Mouse (Mus musculus) liver, embryonic 14.5 days (tissue): ENCODE measurements around the gene Ypel4. TPM values are rescaled to one million over a fixed set of nuclear protein-coding genes. Genes with fewer than 3 reads are reported as not detected.
A peak's percentile ranks its signal among the peaks of the same experiment; 100 is the strongest.

Experiments
- ATAC-seq: fragments of 200-750 bp; cut with Nextera tagmentation; 2 replicates; pipeline ENCODE4 v1.8.0; 2017; ENCODE audit warnings: moderate number of reproducible peaks, mild to moderate bottlenecking, moderate library complexity; ENCODE audit not compliant: insufficient read depth
- DNase-seq, 3 experiments: peaks; one replicate each; pipeline ENCODE4 v3.0.0-alpha.2; 2012 to 2013; ENCODE audit warnings: low read depth in 3 of 3, low spot score in 3 of 3
- H3K27ac ChIP-seq: fragments of 300-500 bp; sonication (generic); 2 replicates; pipeline ENCODE4 v1.5.1; 2014; ENCODE audit warnings: moderate library complexity, mild to moderate bottlenecking, control low read depth, inconsistent platforms
- H3K27me3 ChIP-seq: fragments of 300-500 bp; sonication (generic); 2 replicates; pipeline ENCODE4 v1.6.1; 2014; ENCODE audit warnings: mild to moderate bottlenecking, low read length, moderate library complexity; ENCODE audit not compliant: control insufficient read depth, insufficient read depth
- H3K36me3 ChIP-seq: fragments of 300-500 bp; sonication (generic); replicated peaks from 2 replicates; pipeline ENCODE4 v1.6.1; 2014; ENCODE audit warnings: low read depth; ENCODE audit not compliant: control insufficient read depth, insufficient read depth
- H3K4me1 ChIP-seq, 2 experiments: fragments of 200-500 bp in 1 of 2; fragments of 300-500 bp in 1 of 2; sonication (generic) in 1 of 2; replicated peaks; 2 replicates each; pipeline ENCODE4 v1.6.1; 2012 to 2014; ENCODE audit warnings: antibody characterized with exemption in 1 of 2, inconsistent platforms in 1 of 2, low read length in 1 of 2; ENCODE audit not compliant: control insufficient read depth in 2 of 2, insufficient read depth in 2 of 2
- H3K4me2 ChIP-seq: fragments of 300-500 bp; sonication (generic); 2 replicates; pipeline ENCODE4 v1.6.1; 2014; ENCODE audit warnings: low read depth, mild to moderate bottlenecking, control low read depth, moderate library complexity
- H3K4me3 ChIP-seq, 2 experiments: fragments of 200-500 bp in 1 of 2; fragments of 300-500 bp in 1 of 2; sonication (generic) in 1 of 2; 2 replicates each; pipeline ENCODE4 v1.5.1; 2012 to 2014; ENCODE audit warnings: low read depth in 2 of 2, low read length in 2 of 2, mild to moderate bottlenecking in 2 of 2, control low read depth in 1 of 2, inconsistent platforms in 1 of 2, moderate library complexity in 1 of 2; ENCODE audit not compliant: insufficient read depth in 1 of 2
- H3K9ac ChIP-seq: fragments of 300-500 bp; sonication (generic); replicated peaks from 2 replicates; pipeline ENCODE4 v1.6.1; 2014; ENCODE audit warnings: mild to moderate bottlenecking, control low read depth, moderate library complexity
- H3K9me3 ChIP-seq: fragments of 300-500 bp; sonication (generic); 2 replicates; pipeline ENCODE4 v1.6.1; 2016; ENCODE audit warnings: low read length, mixed read lengths; ENCODE audit not compliant: control insufficient read depth
- CTCF ChIP-seq: IDR thresholded peaks from 2 replicates; pipeline ENCODE4 v1.5.1; 2016; ENCODE audit warnings: antibody characterized with exemption, low read depth, control low read depth
- EP300 ChIP-seq: IDR thresholded peaks from 2 replicates; pipeline ENCODE4 v1.6.1; 2016; ENCODE audit warnings: antibody characterized with exemption, low read depth
- WGBS: fragments of 180-500 bp; shearing (Covaris S2); extraction: QIAGEN DNeasy Blood & Tissue Kit; methylation state at CpG from one replicate; pipeline ENCODE4 v1.1.7; 2014; ENCODE audit not compliant: insufficient replicate concordance; 5-methylcytosine and 5-hydroxymethylcytosine counted together
- polyA plus RNA-seq, 2 experiments: library from polyadenylated mRNA; depleted of rRNA in 1 of 2; stranded (reverse) in 1 of 2; unstranded in 1 of 2; fragments of >200 nt; fragmentation: Nextera tagmentation in 1 of 2; extraction: Ambion mirVana in 1 of 2; gene quantifications; 2 replicates each; pipeline versions ENCODE4 v1.2.1 to v1.2.3; 2012 to 2014

The Ypel4 gene
- polyA plus RNA-seq, 2 experiments, result 53.4 to 145 TPM

- DNase-seq (no peak), ATAC-seq (no peak)
- H3K4me1 ChIP-seq, result peaks cover 39 to 62% of the 10 kb centered on the region in 2 experiments
- H3K4me2 ChIP-seq, result no peak overlapping the region; the same call in 1 of the 2 replicates
- no peak overlapping the region for H3K9ac ChIP-seq
- WGBS, result 74% methylated on average over 15 of the region's 15 CpGs
- no peaks in the 10 kb centered on the region for H3K9me3 ChIP-seq
- H3K4me3 ChIP-seq, result no peak overlapping the region
- no peak for TF ChIP-seq EP300
- peak; percentile 57 for TF ChIP-seq CTCF
- peaks cover 8% of the 10 kb centered on the region for H3K27me3 ChIP-seq
- H3K36me3 ChIP-seq, result peaks cover 52% of the 10 kb centered on the region
- H3K27ac ChIP-seq, result no peak overlapping the region
These were observed 6.9 kb downstream of the Ypel4 start for GRCm38 (mm10) chr2:84740608-84741333.

GRCm38 (mm10) chr2:84741841-84742450, 8.1 kb downstream of the Ypel4 start:
- H3K27ac ChIP-seq, result peak overlapping the region; percentile 6
- peaks cover 40% of the 10 kb centered on the region for H3K36me3 ChIP-seq
- peak overlapping the region; percentile 72 for H3K4me3 ChIP-seq
- DNase-seq (no peak), ATAC-seq (peak; percentile 4; the same call in 1 of the 2 replicates)
- peak overlapping the region; percentile 82 for H3K9ac ChIP-seq
- H3K4me1 ChIP-seq, result peaks cover 30 to 53% of the 10 kb centered on the region in 2 experiments
- WGBS, result 38% methylated on average over 5 of the region's 5 CpGs
- no peak for TF ChIP-seq EP300
- no peak for TF ChIP-seq CTCF
- H3K4me2 ChIP-seq, result peak overlapping the region; percentile 86
- no peaks in the 10 kb centered on the region for H3K9me3 ChIP-seq
- H3K27me3 ChIP-seq, result peaks cover 6% of the 10 kb centered on the region

GRCm38 (mm10) chr2:84742451-84743283, 8.8 kb downstream of the Ypel4 start:
- ATAC-seq, result peak; percentile 23
- 6% methylated on average over 26 of the region's 26 CpGs for WGBS
- Histone ChIP-seq H3K4me1 (peaks cover 22 to 52% of the 10 kb centered on the region in 2 experiments), H3K27ac (peak overlapping the region; percentile 46), H3K9me3 (no peaks in the 10 kb centered on the region), H3K27me3 (peaks cover 3% of the 10 kb centered on the region), H3K9ac (peak overlapping the region; percentile 82), H3K4me2 (peak overlapping the region; percentile 86), H3K36me3 (peaks cover 33% of the 10 kb centered on the region), H3K4me3 (peak overlapping the region; percentile 72)
- DNase-seq, result no peak
- TF ChIP-seq CTCF (peak; percentile 11; the same call in 1 of the 2 replicates), EP300 (no peak)

GRCm38 (mm10) chr2:84743561-84743960, 9.7 kb downstream of the Ypel4 start, which contains the start of gene Gm19426:
Gene Gm19426 (minus strand): TSS chr2:84743655.
- Histone ChIP-seq H3K36me3 (peaks cover 24% of the 10 kb centered on the region), H3K27me3 (peaks cover 3% of the 10 kb centered on the region; the same call in 1 of the 2 replicates), H3K4me3 (peak within 1 kb of the TSS; percentile 72), H3K4me2 (peak within 1 kb of the TSS; percentile 86), H3K27ac (peak within 1 kb of the TSS; percentile 46), H3K9me3 (no peaks in the 10 kb centered on the region), H3K4me1 (peaks cover 14 to 43% of the 10 kb centered on the region in 2 experiments), H3K9ac (peak within 1 kb of the TSS; percentile 82)
- peak; percentile 75 for ATAC-seq
- no peak for TF ChIP-seq CTCF
- no peak for TF ChIP-seq EP300
- under 1% methylated on average over 25 of the region's 25 CpGs for WGBS
- peak in 1 of 3 experiments; percentile 62 for DNase-seq
